Mouse (Mus musculus) gastrocnemius, postnatal 14 days (tissue): ENCODE results near the gene Ccnb2. TPM values are rescaled to one million over a fixed set of nuclear protein-coding genes. Genes with fewer than 3 reads are reported as not detected.
A peak's percentile ranks its signal among the peaks of the same experiment; 100 is the strongest.

Source experiments
- DNase-seq: peaks from one replicate; pipeline ENCODE4 v3.0.0; 2021; ENCODE audit warnings: mixed read lengths
- intact Hi-C: fragments of 180-260 bp; cut with DNase I; formaldehyde crosslinking; loops from one replicate; pipeline ENCODE4 v1.15.1; 2025; ENCODE audit warnings: low total_unique reads
- microRNA-seq, 2 experiments: library from miRNA; unstranded; fragments of <30 nt; microRNA quantifications; one replicate each; pipeline ENCODE4 v1.2.0; 2021
- total RNA-seq, 2 experiments: library from RNA; stranded (reverse); gene quantifications; 2 replicates each; pipeline ENCODE4 v1.2.3; 2021

Ccnb2 gene
- total RNA-seq, 2 experiments from 2014 or later: 5.3 TPM

DNA sequence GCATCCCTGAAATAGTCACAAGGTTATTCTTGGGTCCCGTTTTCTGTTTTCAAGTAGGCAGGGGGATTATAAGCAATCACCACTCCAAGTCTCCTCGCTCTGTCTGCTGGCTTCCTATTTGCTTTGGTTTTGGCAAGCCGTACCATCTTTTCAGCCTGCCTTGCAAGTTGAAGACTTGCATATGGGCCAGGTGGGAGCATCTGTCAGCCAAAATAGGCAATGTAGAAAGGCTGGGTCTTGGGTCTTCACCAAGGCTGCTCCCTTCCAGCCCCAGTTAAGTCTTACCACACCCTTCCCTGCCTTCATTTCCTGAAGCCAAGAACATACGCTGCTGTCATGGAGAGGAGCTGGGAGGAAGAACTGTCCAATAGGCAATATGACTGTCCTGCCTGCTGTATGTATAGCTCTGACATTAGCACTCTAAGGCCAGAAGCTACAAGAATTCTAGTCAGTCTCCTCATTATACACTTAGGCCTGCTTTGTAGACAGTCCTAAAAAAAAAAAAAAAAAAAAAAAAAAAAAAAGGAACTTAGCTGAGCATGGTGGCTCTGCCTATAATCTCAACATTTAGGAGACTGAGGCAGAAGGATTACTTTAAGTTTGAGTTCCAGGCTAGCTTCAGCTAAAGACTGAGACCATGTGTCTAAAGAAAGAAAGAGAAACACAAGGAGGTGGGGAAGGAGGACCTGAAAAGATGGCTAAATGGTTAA, 33.8 kb downstream of the Ccnb2 start:
- DNase-seq: peak; percentile 46
- intact Hi-C loops: no loop called here

DNA sequence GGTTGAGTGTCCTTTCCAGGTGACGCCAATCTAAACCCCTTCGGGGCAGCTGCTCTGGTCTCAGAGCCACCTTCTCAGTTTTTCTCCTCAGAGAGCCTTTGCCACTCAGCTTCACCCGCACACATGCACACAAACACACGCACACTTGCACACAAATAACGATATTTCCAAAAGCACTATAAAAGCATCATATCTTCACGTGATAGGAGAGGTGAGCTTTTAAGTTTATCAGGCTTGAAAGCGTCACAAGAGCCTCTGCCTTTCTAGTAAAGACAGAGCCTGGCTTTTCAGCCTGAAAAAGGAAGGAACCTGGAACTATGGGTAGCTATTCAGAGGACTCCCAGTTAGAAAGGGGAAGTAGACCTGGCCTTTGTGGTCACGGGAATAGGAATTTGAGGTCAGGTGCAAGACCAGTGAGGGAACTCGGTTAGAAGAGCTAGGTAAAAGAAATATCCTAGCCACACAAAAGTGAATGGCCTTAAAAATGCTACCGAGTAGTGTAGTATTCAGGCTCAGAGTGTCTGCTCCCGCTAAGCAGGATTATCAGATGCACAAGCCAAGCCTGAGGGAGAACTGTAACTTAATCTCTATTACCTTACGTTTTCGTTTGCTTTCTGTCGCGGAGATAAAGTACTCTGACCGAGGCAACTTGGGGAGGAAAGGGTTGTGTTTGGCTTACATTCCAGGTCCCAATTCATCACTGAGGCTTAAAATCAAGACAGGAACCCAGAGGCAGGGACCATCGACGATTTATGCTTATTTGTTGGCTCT, 36.2 kb downstream of the Ccnb2 start:
- intact Hi-C loops: no loop called here
- no peak for DNase-seq

DNA sequence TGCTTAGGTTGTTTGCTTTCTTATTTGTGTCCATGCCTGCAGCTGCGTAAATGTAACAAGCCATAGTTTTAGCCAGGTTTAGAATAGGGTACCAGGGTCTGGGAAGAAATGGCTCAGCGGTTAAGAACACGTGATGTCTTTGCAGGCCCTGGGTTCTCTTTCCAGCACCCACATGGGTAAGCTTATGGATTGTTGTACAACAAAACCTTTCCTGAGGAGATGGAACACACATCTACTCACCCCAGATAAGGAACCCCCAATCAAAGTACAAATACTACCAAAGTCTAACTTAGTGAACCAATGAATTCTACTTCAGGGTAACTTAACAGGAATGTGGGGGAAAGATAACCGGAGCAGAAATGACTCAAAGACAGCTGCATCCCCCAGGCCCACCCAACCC, 36.9 kb downstream of the Ccnb2 start:
- intact Hi-C loops: no loop called here
- no peak for DNase-seq

DNA sequence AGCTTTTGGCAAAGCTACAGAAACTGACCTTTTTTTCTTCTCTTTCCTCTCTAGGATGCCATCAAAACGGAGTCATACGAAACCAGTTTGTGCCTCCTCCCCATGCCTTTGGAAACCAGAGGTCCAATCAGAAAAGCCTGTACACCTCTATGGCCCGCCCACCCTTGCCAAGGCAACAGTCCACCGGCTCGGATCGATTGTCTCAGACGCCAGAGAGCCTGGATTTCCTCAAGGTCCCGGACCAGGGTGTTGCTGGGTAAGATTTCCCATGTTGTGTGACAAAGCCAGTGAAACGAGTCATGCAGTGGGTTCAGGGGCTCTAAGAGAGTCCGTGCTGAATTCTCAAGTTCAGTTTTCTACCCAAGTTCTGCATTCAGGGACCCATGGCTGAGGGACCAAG, 37.6 kb downstream of the Ccnb2 start:
- DNase-seq: no peak
- intact Hi-C loops: no loop called here

DNA sequence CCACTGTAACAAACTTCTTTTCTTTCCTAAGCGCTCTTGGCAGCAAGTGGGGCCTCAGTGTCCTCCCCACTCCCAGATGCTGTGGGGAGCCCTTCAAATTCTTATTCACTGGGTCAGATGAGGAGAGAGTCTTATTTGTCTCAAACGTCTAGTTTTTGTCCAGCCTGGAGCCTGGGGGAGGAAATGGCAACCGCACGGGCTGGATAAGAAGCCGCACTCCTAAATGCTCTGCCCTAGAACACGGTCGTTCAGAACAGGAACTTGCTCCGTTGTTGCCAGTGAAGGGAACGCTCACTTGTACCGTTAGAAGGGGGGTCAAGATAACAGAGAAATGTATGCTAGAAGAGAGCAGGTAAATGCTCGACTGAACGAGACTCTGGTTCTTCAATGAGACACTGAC, 39.3 kb downstream of the Ccnb2 start:
- intact Hi-C loops: no loop called here
- DNase-seq: peak; percentile 55

DNA sequence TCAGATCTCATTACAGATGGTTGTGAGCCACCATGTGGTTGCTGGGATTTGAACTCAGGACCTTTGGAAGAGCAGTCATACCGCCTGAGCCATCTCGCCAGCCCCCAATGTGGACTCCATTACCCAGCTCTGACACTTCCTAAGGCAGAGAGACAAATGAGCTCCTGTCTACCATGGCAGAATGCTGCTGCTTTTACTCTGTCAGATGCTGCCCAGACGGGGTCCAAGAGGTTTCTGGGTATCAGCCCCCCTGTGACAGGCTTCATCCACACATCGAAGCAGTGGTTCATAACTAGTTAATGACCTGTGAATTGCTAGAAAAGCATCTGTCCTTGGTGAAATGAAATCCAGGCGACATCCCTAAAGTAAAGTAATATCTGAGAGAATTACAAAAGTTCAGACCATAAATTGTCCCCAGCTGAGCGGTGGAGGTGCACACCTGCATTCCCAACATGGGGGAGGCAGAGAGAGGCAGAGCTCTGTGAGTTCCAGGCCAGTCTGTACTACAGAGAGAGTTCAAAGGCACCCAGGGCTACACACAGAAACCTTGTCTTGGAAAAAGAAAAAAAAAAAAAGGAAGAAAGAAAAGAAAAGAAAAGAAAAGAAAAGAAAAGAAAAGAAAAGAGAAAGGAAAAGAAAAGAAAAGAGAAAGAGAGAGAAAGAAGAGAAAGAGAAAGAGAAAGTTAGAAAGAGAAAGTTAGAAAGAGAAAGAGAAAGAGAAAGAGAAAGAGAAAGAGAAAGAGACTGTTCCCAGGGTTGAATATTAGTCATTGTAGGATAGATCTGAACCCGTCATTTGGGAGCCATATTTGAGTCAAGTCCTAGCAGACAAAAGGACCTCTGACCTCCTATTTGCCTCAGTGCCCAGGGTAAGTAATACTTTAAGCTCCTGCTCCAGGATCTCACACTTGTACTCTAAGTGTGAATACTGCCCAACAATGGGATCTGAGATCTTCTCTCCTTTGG, 41.6 kb downstream of the Ccnb2 start:
- DNase-seq: no peak
- intact Hi-C loops: no loop called here

DNA sequence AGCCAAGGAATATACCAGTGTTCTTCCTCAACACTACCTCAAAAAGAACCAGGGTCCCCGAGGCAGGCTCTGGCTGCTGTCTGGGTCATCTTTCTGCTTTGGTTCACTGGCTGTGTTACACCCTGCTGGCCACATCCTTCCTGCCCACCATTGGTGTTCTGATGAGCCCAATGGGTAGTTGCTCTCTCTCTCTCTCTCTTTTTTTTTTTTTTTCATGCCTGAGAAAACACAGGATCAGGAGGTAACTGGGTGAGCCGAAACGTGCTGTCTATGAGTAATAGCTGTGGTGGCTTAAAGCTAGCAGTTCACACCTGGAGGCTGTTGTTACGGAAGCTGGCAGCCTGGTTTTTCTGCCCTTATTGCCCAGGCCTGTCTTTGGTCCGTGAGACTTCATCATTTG, 49.7 kb downstream of the Ccnb2 start:
- DNase-seq: no peak
- intact Hi-C loops: no loop called here

DNA sequence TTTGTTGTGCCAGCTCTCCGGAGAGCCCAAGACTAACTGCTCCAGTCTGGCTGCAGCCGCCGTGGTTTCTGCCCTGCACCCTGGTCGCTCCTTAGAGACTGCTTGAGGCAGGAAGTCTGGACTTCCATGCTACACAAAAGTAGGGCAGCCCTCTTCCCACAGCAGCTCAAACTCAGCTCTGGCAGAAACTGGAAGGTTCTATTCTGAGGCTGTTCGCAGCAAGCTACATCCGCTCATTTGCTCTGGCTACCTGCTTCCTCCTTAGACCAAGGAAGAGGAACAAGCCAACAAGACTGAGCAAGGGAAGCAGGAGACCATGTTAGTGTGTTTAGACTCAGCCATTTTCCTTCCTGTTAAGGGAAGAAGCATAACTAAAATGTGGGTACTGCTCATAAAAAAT, 54.4 kb downstream of the Ccnb2 start:
- intact Hi-C loops: no loop called here
- DNase-seq: no peak

DNA sequence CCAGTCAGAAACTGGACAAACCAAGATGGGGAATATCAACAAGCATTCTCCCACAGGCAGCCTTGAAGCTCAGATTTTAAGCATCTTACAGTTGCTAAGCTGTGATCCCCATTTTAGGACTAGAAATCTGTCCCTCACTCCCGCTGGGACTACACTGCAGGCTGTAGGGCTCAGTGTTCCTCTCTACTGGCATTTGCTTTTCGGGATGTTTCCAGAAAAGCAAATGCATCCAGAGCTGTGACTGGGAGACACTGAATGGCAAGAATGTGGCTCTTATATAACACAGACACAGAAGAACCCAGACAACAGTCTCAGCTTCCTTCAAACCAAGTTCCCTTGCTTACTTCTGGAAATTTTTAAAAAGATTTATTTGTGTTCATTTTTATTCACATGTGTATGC, 55.4 kb downstream of the Ccnb2 start:
- intact Hi-C loops: no loop called here
- no peak for DNase-seq

DNA sequence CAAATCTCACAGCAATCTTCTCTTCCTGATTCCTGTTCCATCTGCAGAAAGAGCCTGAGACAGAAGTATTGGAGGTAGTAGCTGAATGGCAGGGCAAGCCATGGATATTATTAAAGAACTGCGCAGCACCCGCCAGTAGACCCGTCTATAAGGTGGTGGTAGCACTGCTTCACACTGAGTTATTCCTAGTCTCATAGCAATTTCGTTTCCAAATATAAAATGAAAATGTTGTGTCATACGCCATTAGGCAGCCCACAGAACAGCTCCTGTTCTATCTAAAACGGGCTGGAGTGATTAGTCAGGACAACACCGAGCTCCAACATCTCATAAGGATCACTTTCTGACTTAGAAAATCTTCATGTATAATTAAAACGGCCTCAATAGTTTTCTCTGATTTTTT, 56.6 kb downstream of the Ccnb2 start:
- intact Hi-C loops: no loop called here
- no peak for DNase-seq

DNA sequence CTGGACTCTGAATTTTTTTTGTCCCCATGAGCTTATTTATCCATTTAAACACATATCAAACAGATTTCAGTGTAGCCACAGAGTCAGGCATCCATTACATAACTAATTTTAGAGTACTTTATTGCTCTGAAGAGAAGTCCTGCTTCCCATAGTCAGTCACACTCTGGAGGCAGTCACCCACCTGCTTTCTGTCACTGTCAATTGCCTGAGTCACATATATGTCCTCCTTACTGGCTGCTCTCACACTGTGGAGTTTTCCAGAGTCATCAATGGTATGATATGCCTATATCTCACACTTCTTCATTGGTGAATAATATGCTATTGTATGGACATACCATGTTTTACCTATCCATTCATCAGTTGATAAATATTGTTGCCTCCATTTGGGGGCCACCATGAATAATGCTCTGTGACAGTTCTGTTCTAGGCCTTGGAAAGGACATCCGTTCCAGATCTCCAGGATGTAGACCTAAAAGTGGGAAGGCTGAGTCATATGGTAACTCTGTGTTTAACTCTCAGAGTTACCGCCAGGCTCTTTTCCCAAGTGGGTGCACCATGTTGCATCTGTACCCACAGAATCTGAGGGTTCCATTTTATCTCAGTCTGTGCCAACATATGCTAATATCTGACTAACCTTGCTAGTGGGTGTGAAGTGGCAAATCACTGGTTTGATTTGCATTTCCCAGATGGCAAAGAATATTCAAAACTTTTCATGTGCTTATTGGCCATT, 61.8 kb downstream of the Ccnb2 start:
- no peak for DNase-seq
- intact Hi-C loops: no loop called here

Small RNAs within 50 kb of the gene (microRNA-seq; reads per million reads assigned to microRNA genes)
- 0.96 to 1.0 reads per million in 2 experiments for gene Mir5626

Other genes with a start within 250 kb of the Ccnb2 start
- 10 to 100 TPM; 14.4 to 15.2 TPM for gene Myo1e, start 214.2 kb downstream of the Ccnb2 start, total RNA-seq
- gene Rnf111, start 82.2 kb upstream of the Ccnb2 start, total RNA-seq: 10 to 100 TPM; 12.4 to 13.6 TPM
- gene Sltm, start 121.2 kb upstream of the Ccnb2 start, total RNA-seq: 10 to 100 TPM; 15.8 to 16.6 TPM
- under 1 TPM; 0.22 to 0.37 TPM for gene Gm10642, start 234.7 kb upstream of the Ccnb2 start, total RNA-seq
- 10 to 100 TPM; 12.3 to 14.4 TPM for gene Mindy2, start 235.6 kb upstream of the Ccnb2 start, total RNA-seq